Mouse (Mus musculus) bone marrow macrophage, adult 2 months (primary cell): ENCODE data around the gene Klhl25.

Experiments used
- CTCF ChIP-seq: IDR thresholded peaks from 2 replicates; pipeline ENCODE4 v1.5.1; 2012; ENCODE audit warnings: low read depth, mild to moderate bottlenecking, low read length, moderate library complexity
- POLR2A ChIP-seq: IDR thresholded peaks from 2 replicates; pipeline ENCODE4 v1.6.1; 2012; ENCODE audit warnings: mild to moderate bottlenecking, low read depth, low read length, borderline replicate concordance

DNA sequence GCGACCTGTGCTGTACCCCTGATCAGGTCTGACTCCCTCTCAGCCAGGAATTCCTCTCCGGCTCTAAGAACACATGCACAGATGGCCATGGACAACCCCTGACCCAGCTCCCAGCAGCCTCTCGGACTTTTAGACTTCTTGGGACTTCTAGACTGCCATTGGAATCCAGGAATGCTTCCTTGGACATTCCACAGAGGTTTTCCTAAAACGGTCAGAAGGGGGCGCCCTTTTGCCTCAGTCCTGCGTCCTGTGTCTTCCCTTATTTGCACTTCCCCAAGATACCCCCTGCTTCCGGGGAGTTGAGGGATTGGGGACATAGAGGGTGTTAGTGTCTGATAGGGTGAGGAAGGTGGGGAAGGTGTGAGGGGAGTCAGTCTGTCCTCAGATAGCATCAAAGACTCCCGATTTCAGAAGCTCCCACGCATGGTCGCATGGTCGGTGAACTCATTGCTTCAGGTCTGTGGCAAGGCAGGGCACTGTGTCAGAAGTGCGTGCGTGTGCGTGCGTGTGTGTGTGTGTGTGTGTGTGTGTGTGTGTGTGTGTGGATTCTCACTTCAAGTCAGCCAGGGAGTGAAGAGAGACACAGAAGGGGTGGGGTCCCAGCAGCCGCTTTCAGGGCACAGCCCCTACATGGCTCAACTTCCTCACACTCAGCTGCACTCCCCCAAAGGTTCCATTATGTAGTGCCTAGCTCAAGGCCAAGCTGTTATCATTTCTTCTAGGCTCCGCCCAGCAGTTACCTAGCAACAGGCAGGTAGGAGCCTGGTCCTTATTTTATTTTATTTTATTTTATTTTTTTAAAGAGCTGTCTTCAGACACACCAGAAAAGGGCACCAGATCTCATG, 40.4 kb upstream of the Klhl25 start:
- no peak for TF ChIP-seq POLR2A
- TF ChIP-seq CTCF = peak; percentile 72
